ENCODE assay signal across 39 mouse cellular contexts in the genomic region with DNA sequence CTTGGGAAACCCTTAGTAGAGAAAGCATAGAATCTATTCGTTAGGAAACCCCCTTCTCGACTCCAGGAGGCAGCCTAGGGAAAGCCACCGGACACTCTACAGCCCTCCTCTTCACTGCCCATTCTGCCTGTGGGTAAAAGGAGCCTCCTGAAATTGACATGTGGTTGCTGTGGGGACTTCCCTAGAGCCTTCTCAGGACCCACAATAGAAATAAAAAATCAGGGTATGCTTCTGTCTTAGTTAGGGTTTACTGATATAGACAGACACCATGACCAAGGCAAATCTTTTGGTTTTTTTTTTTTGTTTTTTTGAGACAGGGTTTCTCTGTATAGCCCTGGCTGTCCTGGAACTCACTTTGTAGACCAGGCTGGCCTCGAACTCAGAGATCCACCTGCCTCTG. TPM values are rescaled to one million over a fixed set of nuclear protein-coding genes. Genes with fewer than 3 reads are reported as not detected.
"Had no signal": no experiment of that assay in that cellular context is flagged by ENCODE, and none has a peak within 500 bp of the region (broad histone marks: within the 10 kb centered on the region; RNA-seq: fewer than 3 reads in every experiment).

No protein-coding gene starts in this region.

- H3K4me3 ChIP-seq: limb, embryonic 10.5 days; limb, embryonic 12.5 days; limb, embryonic 13.5 days; limb, embryonic 15.5 days; liver, embryonic 12.5 days; liver, embryonic 13.5 days; liver, embryonic 15.5 days; lung, embryonic 15.5 days; megakaryocyte, embryonic 14.5 days; midbrain, embryonic 10.5 days; midbrain, embryonic 12.5 days; midbrain, embryonic 13.5 days; midbrain, embryonic 15.5 days; myocyte; neural tube, embryonic 12.5 days had no signal

- H3K4me2 ChIP-seq: limb, embryonic 12.5 days; limb, embryonic 13.5 days; limb, embryonic 15.5 days; liver, embryonic 11.5 days; liver, embryonic 12.5 days; liver, embryonic 13.5 days; liver, embryonic 15.5 days; lung, embryonic 14.5 days; lung, embryonic 15.5 days; midbrain, embryonic 11.5 days; midbrain, embryonic 12.5 days; midbrain, embryonic 13.5 days; midbrain, embryonic 15.5 days; neural tube, embryonic 12.5 days had no signal

- ATAC-seq: liver, embryonic 12.5 days; liver, postnatal 0 days; lung, postnatal 0 days; midbrain, embryonic 13.5 days; midbrain, embryonic 15.5 days; midbrain, embryonic 16.5 days had no signal

- H3K27ac ChIP-seq: limb, embryonic 10.5 days; limb, embryonic 12.5 days; limb, embryonic 13.5 days; limb, embryonic 15.5 days; liver, embryonic 12.5 days; liver, embryonic 13.5 days; liver, embryonic 14.5 days; liver, embryonic 15.5 days; lung, embryonic 15.5 days; macrophage; midbrain, embryonic 10.5 days; midbrain, embryonic 12.5 days; midbrain, embryonic 13.5 days; midbrain, embryonic 15.5 days; neural tube, embryonic 12.5 days had no signal

- H3K36me3 ChIP-seq: limb, embryonic 10.5 days; limb, embryonic 12.5 days; limb, embryonic 13.5 days; limb, embryonic 15.5 days; liver, embryonic 12.5 days; liver, embryonic 13.5 days; liver, embryonic 15.5 days; lung, embryonic 15.5 days; midbrain, embryonic 10.5 days; midbrain, embryonic 12.5 days; midbrain, embryonic 13.5 days; midbrain, embryonic 15.5 days; neural tube, embryonic 12.5 days had no signal

- H3K4me1 ChIP-seq: limb, embryonic 10.5 days; limb, embryonic 12.5 days; limb, embryonic 13.5 days; midbrain, embryonic 12.5 days; midbrain, embryonic 13.5 days; midbrain, embryonic 15.5 days; neural tube, embryonic 12.5 days had no signal

- H3K27me3 ChIP-seq: liver, embryonic 12.5 days; liver, embryonic 15.5 days; midbrain, embryonic 15.5 days had no signal

- H3K9me3 ChIP-seq: limb, embryonic 10.5 days; limb, embryonic 12.5 days; limb, embryonic 13.5 days; limb, embryonic 15.5 days; liver, embryonic 12.5 days; liver, embryonic 13.5 days; liver, embryonic 15.5 days; lung, embryonic 15.5 days; megakaryocyte, embryonic 14.5 days; midbrain, embryonic 10.5 days; midbrain, embryonic 12.5 days; midbrain, embryonic 13.5 days; midbrain, embryonic 15.5 days; neural tube, embryonic 12.5 days had no signal

- H3K9ac ChIP-seq: limb, embryonic 12.5 days; limb, embryonic 13.5 days; limb, embryonic 15.5 days; liver, embryonic 12.5 days; liver, embryonic 13.5 days; liver, embryonic 14.5 days; liver, embryonic 15.5 days; liver, postnatal 0 days; lung, embryonic 14.5 days; lung, embryonic 15.5 days; midbrain, embryonic 12.5 days; midbrain, embryonic 13.5 days; midbrain, embryonic 15.5 days; neural tube, embryonic 12.5 days had no signal

- DNase-seq: left cerebral cortex, postnatal 4 days; liver; liver, embryonic 13.5 days; liver, postnatal 0 days; lung, adult 18-20 months; lung, adult 2 months; lung, embryonic 14.5 days; lung, postnatal 10 days; lung, postnatal 14 days; lung, postnatal 36 days; lung, postnatal 4 days; midbrain, embryonic 14.5 days had no signal

RNA-seq across cellular contexts. Expression of gene Xirp1, which starts 27.3 kb away (rescaled TPM):
- total RNA-seq: megakaryocyte progenitor cell, adult 5-6 weeks; megakaryocyte, adult 5-6 weeks; megakaryocyte-erythroid progenitor cell, adult 5-6 weeks had no signal
- polyA plus RNA-seq: limb, embryonic 11.5 days; liver, embryonic 14.5 days; macrophage; midbrain, embryonic 10.5 days; midbrain, embryonic 11.5 days; midbrain, embryonic 12.5 days; midbrain, embryonic 14.5 days; midbrain, embryonic 15.5 days; midbrain, embryonic 16.5 days; midbrain, postnatal 0 days had no signal

RNA-seq across cellular contexts. Expression of gene Ttc21a, which starts 58.7 kb away (rescaled TPM):
- total RNA-seq: liver, adult 2 months; megakaryocyte-erythroid progenitor cell, adult 5-6 weeks; monocyte, adult 5-6 weeks had no signal
- polyA plus RNA-seq: liver, adult 2 months had no signal
